In genomic region chr4:56746345-56746744, GRCm38 (mm10) we compare ENCODE assay signal across 28 mouse cellular contexts. TPM values are rescaled to one million over a fixed set of nuclear protein-coding genes. Genes with fewer than 3 reads are reported as not detected.
"Had no signal": no experiment of that assay in that cellular context is flagged by ENCODE, and none has a peak within 500 bp of the region (broad histone marks: within the 10 kb centered on the region; RNA-seq: fewer than 3 reads in every experiment).

No protein-coding gene starts in this region.

- ATAC-seq: liver, postnatal 0 days; lung, postnatal 0 days; midbrain, embryonic 13.5 days; midbrain, embryonic 15.5 days had no signal

- H3K27ac ChIP-seq: liver, embryonic 15.5 days; lung, embryonic 15.5 days; macrophage; midbrain, embryonic 13.5 days; midbrain, embryonic 15.5 days; neural tube, embryonic 13.5 days; neural tube, embryonic 15.5 days; stomach, embryonic 15.5 days; stomach, postnatal 0 days had no signal

- H3K4me1 ChIP-seq: liver, embryonic 15.5 days; lung, embryonic 15.5 days; midbrain, embryonic 13.5 days; midbrain, embryonic 15.5 days; neural tube, embryonic 13.5 days; neural tube, embryonic 15.5 days; stomach, embryonic 15.5 days had no signal

- H3K9me3 ChIP-seq: liver, embryonic 15.5 days; lung, embryonic 15.5 days; megakaryocyte, embryonic 14.5 days; midbrain, embryonic 13.5 days; midbrain, embryonic 15.5 days; neural tube, embryonic 13.5 days; neural tube, embryonic 15.5 days; stomach, embryonic 15.5 days had no signal

- H3K4me2 ChIP-seq: liver, embryonic 15.5 days; lung, embryonic 15.5 days; midbrain, embryonic 11.5 days; midbrain, embryonic 13.5 days; midbrain, embryonic 15.5 days; neural tube, embryonic 13.5 days; neural tube, embryonic 15.5 days; stomach, embryonic 15.5 days had no signal

- H3K9ac ChIP-seq: liver, embryonic 15.5 days; liver, postnatal 0 days; lung, embryonic 15.5 days; midbrain, embryonic 13.5 days; midbrain, embryonic 15.5 days; neural tube, embryonic 13.5 days; neural tube, embryonic 15.5 days; stomach, embryonic 15.5 days had no signal

- DNase-seq: liver, postnatal 0 days; lung, adult 2 months; lung, postnatal 14 days; lung, postnatal 36 days; retina, postnatal 1 day; right cerebral cortex, adult 18-20 months; right cerebral cortex, postnatal 25 days; right cerebral cortex, postnatal 4 days; thymus, adult 18-20 months; thymus, postnatal 14 days; thymus, postnatal 36 days had no signal

- H3K4me3 ChIP-seq: liver, embryonic 15.5 days; lung, embryonic 15.5 days; megakaryocyte, embryonic 14.5 days; midbrain, embryonic 13.5 days; midbrain, embryonic 15.5 days; neural tube, embryonic 13.5 days; neural tube, embryonic 15.5 days; stomach, embryonic 15.5 days had no signal

- H3K27me3 ChIP-seq: liver, embryonic 15.5 days; lung, embryonic 15.5 days; megakaryocyte, embryonic 14.5 days; midbrain, embryonic 13.5 days; midbrain, embryonic 15.5 days; neural tube, embryonic 13.5 days; neural tube, embryonic 15.5 days; stomach, embryonic 15.5 days had no signal

RNA-seq across cellular contexts. Expression of gene Actl7a, which starts 3.1 kb away (rescaled TPM):
- polyA plus RNA-seq: liver, embryonic 15.5 days; liver, postnatal 0 days; lung, adult 2 months; lung, embryonic 15.5 days; lung, postnatal 0 days; macrophage; midbrain, embryonic 15.5 days; midbrain, postnatal 0 days; neural tube, embryonic 11.5 days; neural tube, embryonic 13.5 days; neural tube, embryonic 15.5 days; small intestine, adult 2 months; spleen, adult 2 months; stomach, embryonic 15.5 days; stomach, postnatal 0 days; thymus, postnatal 0 days had no signal

RNA-seq across cellular contexts. Expression of gene Actl7b, which starts 5.1 kb away (rescaled TPM):
- polyA plus RNA-seq: liver, embryonic 15.5 days; liver, postnatal 0 days; lung, embryonic 15.5 days; macrophage; midbrain, embryonic 11.5 days; midbrain, embryonic 13.5 days; midbrain, embryonic 15.5 days; midbrain, postnatal 0 days; neural tube, embryonic 11.5 days; neural tube, embryonic 13.5 days; neural tube, embryonic 15.5 days; small intestine, adult 2 months; spleen, adult 2 months; stomach, embryonic 15.5 days; stomach, postnatal 0 days; thymus, postnatal 0 days had no signal

RNA-seq across cellular contexts. Expression of gene Gm26657, which starts 6.5 kb away (rescaled TPM):
- polyA plus RNA-seq: liver, embryonic 15.5 days; liver, postnatal 0 days; lung, adult 2 months; lung, embryonic 15.5 days; lung, postnatal 0 days; macrophage; midbrain, embryonic 13.5 days; midbrain, embryonic 15.5 days; midbrain, postnatal 0 days; neural tube, embryonic 11.5 days; neural tube, embryonic 13.5 days; neural tube, embryonic 15.5 days; small intestine, adult 2 months; spleen, adult 2 months; stomach, embryonic 15.5 days; stomach, postnatal 0 days; thymus, postnatal 0 days had no signal
